Mouse (Mus musculus): Measurements from ENCODE around the gene Amhr2. TPM values are rescaled to one million over a fixed set of nuclear protein-coding genes. Genes with fewer than 3 reads are reported as not detected.
A peak's percentile ranks its signal among the peaks of the same experiment; 100 is the strongest.

Amhr2 gene
- polyA plus RNA-seq, 1 experiment = 0.56 TPM

- Histone ChIP-seq H3K36me3 (ENCODE audit: control insufficient read depth, insufficient read depth, low read length) (peaks cover 23% of the 10 kb centered on the region), H3K4me1 (ENCODE audit: control insufficient read depth, insufficient read depth, insufficient read length) (peaks cover 12% of the 10 kb centered on the region), H3K27me3 (ENCODE audit: control insufficient read depth, insufficient read depth, low read length) (no peaks in the 10 kb centered on the region), H3K27ac (ENCODE audit: insufficient read depth, low read length) (no peak overlapping the region), H3K4me3 (ENCODE audit: extremely low read depth, insufficient read depth, insufficient read length) (no peak overlapping the region)
- DNase-seq (ENCODE audit: low read depth in 1 of 2, low spot score in 2 of 2) = no peak
- WGBS = 75% methylated on average over 2 of the region's 2 CpGs
- TF ChIP-seq POLR2A (IDR thresholded peaks at IDR 0.05; ENCODE audit: low read depth, low read length) = no peak
- no peak for TF ChIP-seq CTCF (IDR thresholded peaks at IDR 0.05; ENCODE audit: extremely low read depth, insufficient read depth, insufficient read length, insufficient replicate concordance)
These were observed 36.5 kb upstream of the Amhr2 start for GRCm38 (mm10) chr15:102408558-102409130.

GRCm38 (mm10) chr15:102409286-102409685, 35.9 kb upstream of the Amhr2 start:
- DNase-seq (ENCODE audit: low read depth in 1 of 2, low spot score in 2 of 2) = no peak
- TF ChIP-seq CTCF (IDR thresholded peaks at IDR 0.05; ENCODE audit: extremely low read depth, insufficient read depth, insufficient read length, insufficient replicate concordance) (no peak), POLR2A (IDR thresholded peaks at IDR 0.05; ENCODE audit: low read depth, low read length) (no peak)
- H3K27me3 ChIP-seq (ENCODE audit: control insufficient read depth, insufficient read depth, low read length) = no peaks in the 10 kb centered on the region
- peaks cover 23% of the 10 kb centered on the region for H3K36me3 ChIP-seq (ENCODE audit: control insufficient read depth, insufficient read depth, low read length)
- H3K27ac ChIP-seq (ENCODE audit: insufficient read depth, low read length) = no peak overlapping the region
- H3K4me3 ChIP-seq (ENCODE audit: extremely low read depth, insufficient read depth, insufficient read length) = no peak overlapping the region
- WGBS = 91% methylated on average over 3 of the region's 3 CpGs
- H3K4me1 ChIP-seq (ENCODE audit: control insufficient read depth, insufficient read depth, insufficient read length) = peaks cover 12% of the 10 kb centered on the region

- Histone ChIP-seq H3K36me3 (ENCODE audit: control insufficient read depth, insufficient read depth, low read length) (peaks cover 23% of the 10 kb centered on the region), H3K4me1 (ENCODE audit: control insufficient read depth, insufficient read depth, insufficient read length) (peaks cover 10% of the 10 kb centered on the region), H3K4me3 (ENCODE audit: extremely low read depth, insufficient read depth, insufficient read length) (no peak overlapping the region), H3K27me3 (ENCODE audit: control insufficient read depth, insufficient read depth, low read length) (no peaks in the 10 kb centered on the region), H3K27ac (ENCODE audit: insufficient read depth, low read length) (no peak overlapping the region)
- no peak for DNase-seq (ENCODE audit: low read depth in 1 of 2, low spot score in 2 of 2)
- TF ChIP-seq POLR2A (IDR thresholded peaks at IDR 0.05; ENCODE audit: low read depth, low read length) (no peak), CTCF (IDR thresholded peaks at IDR 0.05; ENCODE audit: extremely low read depth, insufficient read depth, insufficient read length, insufficient replicate concordance) (no peak)
- WGBS = 85% methylated on average over 1 of the region's 1 CpGs
These were observed 34.1 kb upstream of the Amhr2 start for GRCm38 (mm10) chr15:102411077-102411476.

GRCm38 (mm10) chr15:102413687-102414086, 31.5 kb upstream of the Amhr2 start:
- H3K27me3 ChIP-seq (ENCODE audit: control insufficient read depth, insufficient read depth, low read length) = no peaks in the 10 kb centered on the region
- no peak overlapping the region for H3K4me3 ChIP-seq (ENCODE audit: extremely low read depth, insufficient read depth, insufficient read length)
- peaks cover 16% of the 10 kb centered on the region for H3K36me3 ChIP-seq (ENCODE audit: control insufficient read depth, insufficient read depth, low read length)
- DNase-seq (ENCODE audit: low read depth in 1 of 2, low spot score in 2 of 2) = no peak
- TF ChIP-seq POLR2A (IDR thresholded peaks at IDR 0.05; ENCODE audit: low read depth, low read length) (no peak), CTCF (IDR thresholded peaks at IDR 0.05; ENCODE audit: extremely low read depth, insufficient read depth, insufficient read length, insufficient replicate concordance) (no peak)
- H3K4me1 ChIP-seq (ENCODE audit: control insufficient read depth, insufficient read depth, insufficient read length) = peaks cover 5% of the 10 kb centered on the region
- no peak overlapping the region for H3K27ac ChIP-seq (ENCODE audit: insufficient read depth, low read length)

GRCm38 (mm10) chr15:102417524-102417923, 27.6 kb upstream of the Amhr2 start:
- H3K27ac ChIP-seq (ENCODE audit: insufficient read depth, low read length) = no peak overlapping the region
- WGBS = 93% methylated on average over 2 of the region's 2 CpGs
- H3K36me3 ChIP-seq (ENCODE audit: control insufficient read depth, insufficient read depth, low read length) = peaks cover 3% of the 10 kb centered on the region; the same call in 1 of the 2 replicates
- H3K27me3 ChIP-seq (ENCODE audit: control insufficient read depth, insufficient read depth, low read length) = no peaks in the 10 kb centered on the region
- no peak for TF ChIP-seq POLR2A (IDR thresholded peaks at IDR 0.05; ENCODE audit: low read depth, low read length)
- TF ChIP-seq CTCF (IDR thresholded peaks at IDR 0.05; ENCODE audit: extremely low read depth, insufficient read depth, insufficient read length, insufficient replicate concordance) = no peak
- H3K4me3 ChIP-seq (ENCODE audit: extremely low read depth, insufficient read depth, insufficient read length) = no peak overlapping the region
- peaks cover 2% of the 10 kb centered on the region; the same call in 1 of the 2 replicates for H3K4me1 ChIP-seq (ENCODE audit: control insufficient read depth, insufficient read depth, insufficient read length)
- DNase-seq (ENCODE audit: low read depth in 1 of 2, low spot score in 2 of 2) = no peak

- Histone ChIP-seq H3K4me3 (ENCODE audit: extremely low read depth, insufficient read depth, insufficient read length) (no peak overlapping the region), H3K27me3 (ENCODE audit: control insufficient read depth, insufficient read depth, low read length) (no peaks in the 10 kb centered on the region), H3K36me3 (ENCODE audit: control insufficient read depth, insufficient read depth, low read length) (peaks cover 4% of the 10 kb centered on the region; the same call in 1 of the 2 replicates), H3K27ac (ENCODE audit: insufficient read depth, low read length) (no peak overlapping the region), H3K4me1 (ENCODE audit: control insufficient read depth, insufficient read depth, insufficient read length) (no peaks in the 10 kb centered on the region)
- whole genome bisulfite sequencing = 26% methylated on average over 1 of the region's 1 CpGs
- TF ChIP-seq CTCF (IDR thresholded peaks at IDR 0.05; ENCODE audit: extremely low read depth, insufficient read depth, insufficient read length, insufficient replicate concordance) (no peak), POLR2A (IDR thresholded peaks at IDR 0.05; ENCODE audit: low read depth, low read length) (no peak)
- no peak for DNase-seq (ENCODE audit: low read depth in 1 of 2, low spot score in 2 of 2)
These were observed 24.2 kb upstream of the Amhr2 start for GRCm38 (mm10) chr15:102420986-102421385.

- no peaks in the 10 kb centered on the region for H3K4me1 ChIP-seq (ENCODE audit: control insufficient read depth, insufficient read depth, insufficient read length)
- no peak overlapping the region for H3K27ac ChIP-seq (ENCODE audit: insufficient read depth, low read length)
- TF ChIP-seq CTCF (IDR thresholded peaks at IDR 0.05; ENCODE audit: extremely low read depth, insufficient read depth, insufficient read length, insufficient replicate concordance) = no peak
- no peak for TF ChIP-seq POLR2A (IDR thresholded peaks at IDR 0.05; ENCODE audit: low read depth, low read length)
- H3K27me3 ChIP-seq (ENCODE audit: control insufficient read depth, insufficient read depth, low read length) = no peaks in the 10 kb centered on the region
- WGBS = 52% methylated on average over 3 of the region's 3 CpGs
- H3K36me3 ChIP-seq (ENCODE audit: control insufficient read depth, insufficient read depth, low read length) = peaks cover 6% of the 10 kb centered on the region; the same call in 1 of the 2 replicates
- peak; percentile 33 to 49 for DNase-seq (ENCODE audit: low read depth in 1 of 2, low spot score in 2 of 2)
- H3K4me3 ChIP-seq (ENCODE audit: extremely low read depth, insufficient read depth, insufficient read length) = no peak overlapping the region
These were observed 23.7 kb upstream of the Amhr2 start for GRCm38 (mm10) chr15:102421437-102421836.
